Mouse (Mus musculus): ENCODE measurements at regions not wholly inside any gene's neighbourhood (a gene's known extent, or its start where the extent isn't known, plus 50 kb on each side); places are given as distances from the start of the nearest gene placed in this dataset.
"Not testable (repeated sequence)": the region's sequence is repeated elsewhere in the genome, so short reads cannot be mapped to it uniquely, and the experiment has no call there.

DNA sequence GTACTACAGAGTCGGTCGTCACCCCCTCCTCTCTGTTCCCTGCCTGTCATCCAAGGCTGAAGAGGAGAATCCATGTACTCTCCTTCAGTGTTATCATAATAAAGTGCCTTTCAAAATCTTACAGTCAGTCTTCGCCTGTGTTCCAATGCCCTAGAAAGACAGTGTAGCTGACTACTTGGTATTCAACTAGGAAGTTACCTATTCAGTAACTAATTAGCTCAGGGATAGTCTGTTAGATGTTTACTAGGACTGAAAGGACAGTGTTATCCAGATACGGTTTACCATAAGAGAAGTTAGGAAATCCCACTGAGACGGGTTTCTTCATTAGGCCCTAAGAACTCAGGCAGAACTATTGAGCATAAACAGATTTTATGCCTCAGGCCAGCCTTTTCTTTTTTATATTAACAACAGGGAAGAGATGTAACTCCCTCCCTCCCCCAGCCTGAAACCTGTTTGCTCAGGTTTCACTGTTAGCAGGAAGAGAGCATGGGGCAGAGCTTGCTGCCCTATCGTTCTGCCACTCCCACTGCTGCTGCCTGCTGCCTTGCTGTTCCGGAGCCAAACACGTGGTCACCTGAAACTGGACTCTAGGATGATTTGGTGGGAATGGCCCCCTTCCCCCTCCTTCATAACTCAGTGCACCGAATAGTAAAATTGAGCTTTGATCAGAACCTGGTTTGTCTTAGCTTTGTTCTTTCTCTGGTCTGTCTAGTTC, 120.3 kb upstream of the Tram1l1 start:
- not testable (repeated sequence) for H3K27ac ChIP-seq (ENCODE audit: low read length); H3K9me3 ChIP-seq (ENCODE audit: control insufficient read depth, low read length); H3K9ac ChIP-seq (ENCODE audit: low read length); H3K4me1 ChIP-seq (replicated peaks; ENCODE audit: control insufficient read depth, insufficient read depth, low read length); H3K4me3 ChIP-seq (ENCODE audit: low read length); H3K4me2 ChIP-seq (ENCODE audit: low read depth, low read length); ATAC-seq (ENCODE audit: low read depth); H3K36me3 ChIP-seq (ENCODE audit: control insufficient read depth, insufficient read depth, low read length); H3K27me3 ChIP-seq (ENCODE audit: control insufficient read depth, insufficient read depth, low read depth, low read length)
- 78% methylated on average over 9 of the region's 9 CpGs for WGBS

DNA sequence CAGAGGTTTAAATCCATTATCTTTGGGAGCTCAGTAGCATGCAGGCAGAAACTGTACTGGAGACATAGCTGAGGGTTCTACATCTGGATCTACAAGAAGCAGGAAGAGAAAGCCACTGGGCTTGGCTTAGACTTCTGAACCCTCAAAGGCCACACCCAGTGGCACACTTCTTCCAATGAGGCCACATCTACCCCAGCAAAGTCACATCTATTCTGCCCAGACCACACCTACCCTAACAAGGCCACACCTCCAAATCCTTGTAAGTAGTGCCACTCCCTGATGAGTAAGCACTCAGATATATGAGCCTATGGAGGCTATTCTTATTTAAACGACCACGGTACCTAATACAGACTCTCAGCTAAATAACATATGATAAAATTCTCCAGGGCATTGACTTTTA, 103.5 kb upstream of the Tram1l1 start:
- Histone ChIP-seq H3K4me1 (replicated peaks; ENCODE audit: control insufficient read depth, insufficient read depth, low read length) (no peaks in the 10 kb centered on the region), H3K4me2 (ENCODE audit: low read depth, low read length) (no peak overlapping the region), H3K9ac (ENCODE audit: low read length) (no peak overlapping the region), H3K4me3 (ENCODE audit: low read length) (no peak overlapping the region), H3K36me3 (ENCODE audit: control insufficient read depth, insufficient read depth, low read length) (no peaks in the 10 kb centered on the region), H3K27me3 (ENCODE audit: control insufficient read depth, insufficient read depth, low read depth, low read length) (no peaks in the 10 kb centered on the region), H3K27ac (ENCODE audit: low read length) (no peak overlapping the region), H3K9me3 (ENCODE audit: control insufficient read depth, low read length) (no peaks in the 10 kb centered on the region)
- WGBS, result 75% methylated on average over 2 of the region's 2 CpGs
- ATAC-seq (ENCODE audit: low read depth), result no peak

DNA sequence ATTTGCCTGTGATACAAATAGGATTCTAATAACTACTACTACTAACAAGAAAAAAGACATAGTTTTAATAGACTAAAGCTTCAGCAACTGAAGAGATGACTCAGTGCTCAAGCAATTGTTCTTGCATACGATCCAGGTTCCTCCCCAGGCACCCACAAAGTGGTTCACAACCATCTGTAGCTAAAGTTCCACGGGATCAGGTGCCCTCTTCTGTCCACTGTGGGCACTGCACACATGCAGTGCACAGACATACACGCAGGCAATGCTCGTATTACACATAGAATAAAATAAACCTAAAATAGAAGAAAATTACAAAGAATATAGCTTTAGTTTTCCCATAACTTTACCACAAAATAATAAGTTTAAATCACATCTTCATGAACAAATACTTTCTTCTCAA, 94.7 kb upstream of the Tram1l1 start:
- Histone ChIP-seq H3K27ac (ENCODE audit: low read length) (no peak overlapping the region), H3K4me2 (ENCODE audit: low read depth, low read length) (no peak overlapping the region), H3K4me1 (replicated peaks; ENCODE audit: control insufficient read depth, insufficient read depth, low read length) (no peaks in the 10 kb centered on the region), H3K36me3 (ENCODE audit: control insufficient read depth, insufficient read depth, low read length) (no peaks in the 10 kb centered on the region), H3K27me3 (ENCODE audit: control insufficient read depth, insufficient read depth, low read depth, low read length) (no peaks in the 10 kb centered on the region), H3K9me3 (ENCODE audit: control insufficient read depth, low read length) (no peaks in the 10 kb centered on the region), H3K4me3 (ENCODE audit: low read length) (no peak overlapping the region), H3K9ac (ENCODE audit: low read length) (no peak overlapping the region)
- no peak for ATAC-seq (ENCODE audit: low read depth)
- 69% methylated on average over 4 of the region's 4 CpGs for WGBS

DNA sequence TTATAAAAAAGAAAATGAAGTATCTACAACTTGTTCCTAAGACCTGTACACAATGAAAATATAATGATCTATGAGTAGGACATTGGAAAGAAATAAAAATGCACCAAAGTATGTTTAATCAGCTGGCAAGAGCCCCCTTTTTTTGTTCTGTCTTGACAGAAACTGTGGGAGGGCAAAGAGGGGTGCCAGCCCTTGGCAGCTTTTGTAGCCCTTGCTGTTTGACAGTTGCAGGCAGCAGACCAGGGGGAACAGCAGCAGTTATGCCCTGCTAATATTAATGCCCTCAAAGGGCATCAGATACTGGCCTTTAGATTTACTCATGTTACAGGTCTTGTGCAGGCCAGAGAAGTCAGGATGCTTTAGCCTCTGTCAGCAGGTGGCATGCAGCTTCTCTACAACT, 93.0 kb upstream of the Tram1l1 start:
- H3K9ac ChIP-seq (ENCODE audit: low read length), result no peak overlapping the region
- no peaks in the 10 kb centered on the region for H3K4me1 ChIP-seq (replicated peaks; ENCODE audit: control insufficient read depth, insufficient read depth, low read length)
- H3K27ac ChIP-seq (ENCODE audit: low read length), result no peak overlapping the region
- no peaks in the 10 kb centered on the region for H3K9me3 ChIP-seq (ENCODE audit: control insufficient read depth, low read length)
- H3K36me3 ChIP-seq (ENCODE audit: control insufficient read depth, insufficient read depth, low read length), result no peaks in the 10 kb centered on the region
- no peak overlapping the region for H3K4me2 ChIP-seq (ENCODE audit: low read depth, low read length)
- no peak for ATAC-seq (ENCODE audit: low read depth)
- H3K27me3 ChIP-seq (ENCODE audit: control insufficient read depth, insufficient read depth, low read depth, low read length), result no peaks in the 10 kb centered on the region
- H3K4me3 ChIP-seq (ENCODE audit: low read length), result no peak overlapping the region

DNA sequence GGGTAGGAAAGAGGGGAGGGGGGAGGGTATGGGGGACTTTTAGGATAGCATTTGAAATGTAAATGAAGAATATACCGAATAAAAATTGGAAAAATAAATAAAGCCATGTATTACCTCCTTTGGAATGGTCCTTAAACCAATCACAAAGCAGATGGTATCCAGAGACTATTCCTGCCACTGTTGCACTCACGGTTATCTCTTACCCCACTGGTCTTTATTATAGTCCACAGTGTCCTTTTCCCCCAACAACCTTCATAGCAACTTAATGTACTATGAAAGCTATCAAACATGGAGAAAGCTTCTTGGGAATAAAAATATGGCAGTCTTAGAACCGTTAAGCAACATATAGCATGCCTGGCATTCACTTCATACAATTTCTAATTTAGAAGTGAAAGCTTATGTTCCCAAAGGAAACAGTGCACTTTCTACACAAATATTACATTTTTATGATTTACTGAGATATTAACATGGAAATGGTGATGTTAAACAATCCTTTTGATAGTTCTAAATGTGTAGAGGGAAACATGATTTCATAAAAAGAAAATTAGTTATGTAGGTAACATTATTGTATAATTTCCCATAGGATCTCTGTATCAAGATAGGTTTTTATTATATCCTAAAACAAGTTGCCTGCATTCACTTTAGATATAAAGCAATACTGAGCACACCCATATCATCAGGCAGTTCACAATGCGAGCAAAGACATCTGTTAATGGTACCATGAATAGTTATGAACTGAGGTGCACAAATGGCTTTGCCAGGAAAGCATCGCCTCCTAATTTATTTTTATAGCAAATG, 79.5 kb upstream of the Tram1l1 start:
- H3K4me2 ChIP-seq (ENCODE audit: low read depth, low read length), result no peak overlapping the region
- no peak overlapping the region for H3K27ac ChIP-seq (ENCODE audit: low read length)
- WGBS, result 69% methylated on average over 5 of the region's 5 CpGs
- H3K9ac ChIP-seq (ENCODE audit: low read length), result no peak overlapping the region
- no peaks in the 10 kb centered on the region for H3K9me3 ChIP-seq (ENCODE audit: control insufficient read depth, low read length)
- H3K4me3 ChIP-seq (ENCODE audit: low read length), result no peak overlapping the region
- no peaks in the 10 kb centered on the region for H3K4me1 ChIP-seq (replicated peaks; ENCODE audit: control insufficient read depth, insufficient read depth, low read length)
- no peaks in the 10 kb centered on the region for H3K36me3 ChIP-seq (ENCODE audit: control insufficient read depth, insufficient read depth, low read length)
- ATAC-seq (ENCODE audit: low read depth), result no peak
- H3K27me3 ChIP-seq (ENCODE audit: control insufficient read depth, insufficient read depth, low read depth, low read length), result no peaks in the 10 kb centered on the region

DNA sequence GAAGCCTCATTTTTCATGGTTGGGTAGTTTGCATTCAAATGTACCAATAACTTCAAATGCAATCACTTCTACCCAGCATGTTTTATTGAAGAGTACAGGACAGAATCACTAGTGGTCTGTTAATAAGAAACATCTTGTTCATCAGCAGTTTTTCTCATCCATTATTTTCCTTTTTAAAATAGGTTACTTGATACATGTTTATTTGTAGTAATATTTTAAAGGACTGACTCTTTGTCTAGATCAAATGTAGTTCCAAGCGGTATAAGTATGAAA, 79.0 kb upstream of the Tram1l1 start:
- Histone ChIP-seq H3K4me1 (replicated peaks; ENCODE audit: control insufficient read depth, insufficient read depth, low read length) (no peaks in the 10 kb centered on the region), H3K36me3 (ENCODE audit: control insufficient read depth, insufficient read depth, low read length) (no peaks in the 10 kb centered on the region), H3K27ac (ENCODE audit: low read length) (no peak overlapping the region), H3K9ac (ENCODE audit: low read length) (no peak overlapping the region), H3K4me2 (ENCODE audit: low read depth, low read length) (no peak overlapping the region), H3K9me3 (ENCODE audit: control insufficient read depth, low read length) (no peaks in the 10 kb centered on the region), H3K27me3 (ENCODE audit: control insufficient read depth, insufficient read depth, low read depth, low read length) (no peaks in the 10 kb centered on the region), H3K4me3 (ENCODE audit: low read length) (no peak overlapping the region)
- 76% methylated on average over 1 of the region's 1 CpGs for WGBS
- no peak for ATAC-seq (ENCODE audit: low read depth)

DNA sequence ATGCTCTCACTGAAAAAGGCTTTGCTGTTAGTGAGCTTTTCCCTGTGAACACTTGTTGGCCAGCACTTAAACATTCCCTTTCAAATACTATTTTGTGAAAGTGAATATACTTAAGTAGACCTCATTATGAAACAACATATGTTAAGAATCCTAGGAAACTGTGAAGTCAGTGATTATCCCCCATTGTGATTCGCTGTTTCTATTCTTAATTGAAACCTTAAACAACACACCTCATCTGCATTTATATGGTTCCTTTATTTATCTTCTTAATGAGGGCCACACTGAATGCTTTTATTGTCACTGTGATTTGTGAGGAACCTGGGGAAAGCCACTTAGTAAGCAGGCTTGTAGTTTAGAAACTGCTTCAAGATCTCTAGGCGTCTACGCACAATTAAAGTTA, 58.5 kb upstream of the Tram1l1 start:
- no peak for ATAC-seq (ENCODE audit: low read depth)
- no peaks in the 10 kb centered on the region for H3K4me1 ChIP-seq (replicated peaks; ENCODE audit: control insufficient read depth, insufficient read depth, low read length)
- WGBS, result 67% methylated on average over 3 of the region's 3 CpGs

DNA sequence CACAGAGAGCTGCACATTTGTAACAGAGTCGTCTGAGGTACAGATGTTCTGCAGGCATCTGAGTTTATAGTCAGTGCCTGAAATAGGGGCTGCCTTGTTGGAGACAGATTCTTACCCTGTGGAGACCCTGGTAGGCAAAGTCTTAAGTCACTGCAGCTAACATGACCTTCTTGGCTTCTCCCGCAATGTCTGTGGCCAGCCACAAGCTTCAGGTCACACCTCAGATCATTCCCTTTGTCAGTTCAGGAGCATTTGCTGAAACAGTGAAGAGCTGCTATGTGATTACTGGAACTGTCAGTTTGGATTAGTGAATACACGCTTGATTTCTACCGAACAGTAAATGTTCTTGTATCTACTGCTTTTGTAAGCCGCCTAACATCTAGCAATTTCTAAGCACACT, 53.8 kb upstream of the Tram1l1 start:
- no peaks in the 10 kb centered on the region for H3K9me3 ChIP-seq (ENCODE audit: control insufficient read depth, low read length)
- H3K4me2 ChIP-seq (ENCODE audit: low read depth, low read length), result no peak overlapping the region
- H3K9ac ChIP-seq (ENCODE audit: low read length), result no peak overlapping the region
- H3K4me3 ChIP-seq (ENCODE audit: low read length), result no peak overlapping the region
- no peaks in the 10 kb centered on the region for H3K36me3 ChIP-seq (ENCODE audit: control insufficient read depth, insufficient read depth, low read length)
- no peaks in the 10 kb centered on the region for H3K4me1 ChIP-seq (replicated peaks; ENCODE audit: control insufficient read depth, insufficient read depth, low read length)
- H3K27ac ChIP-seq (ENCODE audit: low read length), result no peak overlapping the region
- 47% methylated on average over 5 of the region's 5 CpGs for WGBS
- H3K27me3 ChIP-seq (ENCODE audit: control insufficient read depth, insufficient read depth, low read depth, low read length), result no peaks in the 10 kb centered on the region
- ATAC-seq (ENCODE audit: low read depth), result no peak

More for the DNA sequence above, 58.5 kb upstream of the Tram1l1 start:
- Histone ChIP-seq H3K36me3 (ENCODE audit: control insufficient read depth, insufficient read depth, low read length) (no peaks in the 10 kb centered on the region), H3K27me3 (ENCODE audit: control insufficient read depth, insufficient read depth, low read depth, low read length) (no peaks in the 10 kb centered on the region), H3K9me3 (ENCODE audit: control insufficient read depth, low read length) (no peaks in the 10 kb centered on the region), H3K9ac (ENCODE audit: low read length) (no peak overlapping the region), H3K4me2 (ENCODE audit: low read depth, low read length) (no peak overlapping the region), H3K27ac (ENCODE audit: low read length) (no peak overlapping the region), H3K4me3 (ENCODE audit: low read length) (no peak overlapping the region)

DNA sequence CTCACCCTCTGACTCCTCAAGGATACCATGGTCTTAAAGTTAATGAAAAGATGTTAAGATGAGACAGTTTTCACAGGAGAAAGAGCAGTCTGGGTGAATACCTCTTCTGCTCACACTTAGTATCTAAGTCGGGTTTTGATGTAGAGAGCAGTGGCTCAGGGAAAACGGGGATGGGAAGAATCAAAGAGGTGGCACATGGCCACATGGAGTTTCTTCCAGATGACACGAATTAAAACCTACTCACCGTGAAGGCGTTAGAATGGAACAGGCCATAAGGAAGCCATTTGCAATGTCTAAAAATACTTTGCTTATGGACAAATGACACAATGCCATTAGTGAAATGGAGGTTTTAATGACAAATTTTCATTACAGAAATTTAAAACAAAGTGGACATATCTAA, 50.1 kb upstream of the Tram1l1 start:
- Histone ChIP-seq H3K9ac (ENCODE audit: low read length) (no peak overlapping the region), H3K4me2 (ENCODE audit: low read depth, low read length) (no peak overlapping the region), H3K27me3 (ENCODE audit: control insufficient read depth, insufficient read depth, low read depth, low read length) (no peaks in the 10 kb centered on the region), H3K9me3 (ENCODE audit: control insufficient read depth, low read length) (no peaks in the 10 kb centered on the region), H3K36me3 (ENCODE audit: control insufficient read depth, insufficient read depth, low read length) (no peaks in the 10 kb centered on the region), H3K4me3 (ENCODE audit: low read length) (no peak overlapping the region), H3K27ac (ENCODE audit: low read length) (no peak overlapping the region), H3K4me1 (replicated peaks; ENCODE audit: control insufficient read depth, insufficient read depth, low read length) (no peaks in the 10 kb centered on the region)
- WGBS, result 73% methylated on average over 5 of the region's 5 CpGs
- no peak for ATAC-seq (ENCODE audit: low read depth)
